Mouse (Mus musculus) midbrain, embryonic 11.5 days (tissue): ENCODE results near the gene Kif5a. TPM values are rescaled to one million over a fixed set of nuclear protein-coding genes. Genes with fewer than 3 reads are reported as not detected.

Experiments used
- ATAC-seq: fragments of 200-750 bp; cut with Nextera tagmentation; 2 replicates; pipeline ENCODE4 v1.8.0; 2017; ENCODE audit warnings: moderate TSS enrichment, moderate library complexity; ENCODE audit not compliant: low FRiP score
- DNase-seq: peaks from one replicate; pipeline ENCODE4 v3.0.0; 2015; ENCODE audit warnings: low spot score; ENCODE audit errors: missing footprints
- H3K27ac ChIP-seq: fragments of 300-500 bp; sonication (generic); 2 replicates; pipeline ENCODE4 v1.5.1; 2014; ENCODE audit warnings: low read depth, low read length
- H3K27me3 ChIP-seq: fragments of 300-500 bp; sonication (generic); 2 replicates; pipeline ENCODE4 v1.6.1; 2014; ENCODE audit warnings: mild to moderate bottlenecking, low read length, moderate library complexity, mixed read lengths; ENCODE audit not compliant: control insufficient read depth, insufficient read depth
- H3K36me3 ChIP-seq: fragments of 300-500 bp; sonication (generic); 2 replicates; pipeline ENCODE4 v1.6.1; 2014; ENCODE audit warnings: mild to moderate bottlenecking, low read length, moderate library complexity, mixed read lengths; ENCODE audit not compliant: control insufficient read depth, insufficient read depth
- H3K4me1 ChIP-seq: fragments of 300-500 bp; sonication (generic); 2 replicates; pipeline ENCODE4 v1.6.1; 2014; ENCODE audit warnings: low read length; ENCODE audit not compliant: control insufficient read depth, insufficient read depth
- H3K4me2 ChIP-seq: fragments of 300-500 bp; sonication (generic); 2 replicates; pipeline ENCODE4 v1.6.1; 2014; ENCODE audit warnings: mild to moderate bottlenecking, moderate library complexity
- H3K4me3 ChIP-seq: fragments of 300-500 bp; sonication (generic); 2 replicates; pipeline ENCODE4 v1.5.1; 2014; ENCODE audit warnings: low read depth, low read length
- H3K9ac ChIP-seq: fragments of 300-500 bp; sonication (generic); 2 replicates; pipeline ENCODE4 v1.6.1; 2014; ENCODE audit warnings: low read length
- H3K9me3 ChIP-seq: fragments of 300-500 bp; sonication (generic); 2 replicates; pipeline ENCODE4 v1.6.1; 2016; ENCODE audit warnings: low read length; ENCODE audit not compliant: control insufficient read depth
- WGBS: fragments of 180-500 bp; shearing (Covaris S2); extraction: QIAGEN DNeasy Blood & Tissue Kit; methylation state at CpG from one replicate; pipeline ENCODE4 v1.1.7; 2014; 5-methylcytosine and 5-hydroxymethylcytosine counted together
- polyA plus RNA-seq: library from polyadenylated mRNA; unstranded; fragments of >200 nt; fragmentation: Nextera tagmentation; extraction: Ambion mirVana; gene quantifications from 2 replicates; pipeline ENCODE4 v1.2.1, GENCODE M21; 2014

Gene Kif5a
- polyA plus RNA-seq, 1 experiment from 2014 or later, result 26.3 TPM

GRCm38 (mm10) chr10:127203106-127203505, 60.0 kb downstream of the Kif5a start:
- Histone ChIP-seq H3K36me3 (peaks cover 9% of the 10 kb centered on the region), H3K4me1 (no peaks in the 10 kb centered on the region)
- no peak for ATAC-seq

DNA sequence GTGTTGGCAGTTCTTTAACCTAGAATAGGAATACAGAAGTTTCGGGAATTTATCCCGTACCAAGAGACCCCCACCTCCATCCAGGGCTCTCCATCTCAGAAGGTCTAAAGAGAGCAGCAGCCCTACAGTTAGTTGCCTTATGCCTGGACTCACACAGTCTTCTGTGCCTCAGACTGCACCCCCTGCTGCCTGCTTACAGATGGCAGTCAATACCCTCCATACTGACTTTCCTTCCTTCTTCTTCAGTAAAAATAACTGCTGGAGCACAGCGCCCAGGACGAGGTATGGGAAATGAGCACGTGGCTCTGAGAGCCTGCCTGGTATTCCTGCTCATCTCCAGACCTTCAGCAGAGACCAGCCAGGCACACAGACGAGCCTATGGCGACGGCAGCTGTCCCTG, 62.9 kb downstream of the Kif5a start:
- peaks cover 9% of the 10 kb centered on the region for H3K36me3 ChIP-seq
- no peak overlapping the region for H3K4me2 ChIP-seq
- no peaks in the 10 kb centered on the region for H3K9me3 ChIP-seq
- H3K27me3 ChIP-seq, result no peaks in the 10 kb centered on the region
- no peak overlapping the region for H3K9ac ChIP-seq
- DNase-seq (no peak), ATAC-seq (no peak)
- H3K27ac ChIP-seq, result no peak overlapping the region
- 87% methylated on average over 8 of the region's 8 CpGs for WGBS
- peaks cover 8% of the 10 kb centered on the region for H3K4me1 ChIP-seq
- no peak overlapping the region for H3K4me3 ChIP-seq

More at GRCm38 (mm10) chr10:127203106-127203505, 60.0 kb downstream of the Kif5a start:
- no peak overlapping the region for H3K27ac ChIP-seq
- DNase-seq, result no peak
- no peak overlapping the region for H3K9ac ChIP-seq
- no peaks in the 10 kb centered on the region for H3K27me3 ChIP-seq
- no peaks in the 10 kb centered on the region for H3K9me3 ChIP-seq
- H3K4me2 ChIP-seq, result no peak overlapping the region
- H3K4me3 ChIP-seq, result no peak overlapping the region
- WGBS, result 90% methylated on average over 3 of the region's 3 CpGs

DNA sequence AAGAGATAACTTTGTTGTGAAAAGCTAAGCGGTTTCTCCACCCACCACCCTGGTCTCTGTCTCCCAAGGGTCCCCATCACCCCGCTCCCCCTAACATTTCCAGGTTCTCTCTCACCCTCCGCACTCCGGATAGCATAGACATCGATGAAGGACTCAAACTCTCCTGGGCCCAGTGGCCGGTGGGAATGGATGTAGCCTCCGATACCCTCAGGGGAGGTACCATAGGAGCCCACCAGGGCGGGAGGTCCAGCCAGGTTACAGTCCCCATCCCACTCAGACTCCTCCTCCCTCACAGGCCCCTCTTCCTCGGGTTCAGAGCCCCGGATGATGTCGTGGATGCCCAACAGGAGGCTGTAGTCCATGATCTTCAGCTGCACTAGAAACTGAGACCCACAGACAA, 63.7 kb downstream of the Kif5a start:
- Histone ChIP-seq H3K9ac (no peak overlapping the region), H3K4me3 (no peak overlapping the region), H3K4me1 (peaks cover 14% of the 10 kb centered on the region), H3K36me3 (peaks cover 9% of the 10 kb centered on the region), H3K4me2 (no peak overlapping the region), H3K27me3 (no peaks in the 10 kb centered on the region), H3K27ac (no peak overlapping the region), H3K9me3 (no peaks in the 10 kb centered on the region)
- ATAC-seq, result no peak
- 84% methylated on average over 11 of the region's 11 CpGs for WGBS
- DNase-seq, result no peak

DNA sequence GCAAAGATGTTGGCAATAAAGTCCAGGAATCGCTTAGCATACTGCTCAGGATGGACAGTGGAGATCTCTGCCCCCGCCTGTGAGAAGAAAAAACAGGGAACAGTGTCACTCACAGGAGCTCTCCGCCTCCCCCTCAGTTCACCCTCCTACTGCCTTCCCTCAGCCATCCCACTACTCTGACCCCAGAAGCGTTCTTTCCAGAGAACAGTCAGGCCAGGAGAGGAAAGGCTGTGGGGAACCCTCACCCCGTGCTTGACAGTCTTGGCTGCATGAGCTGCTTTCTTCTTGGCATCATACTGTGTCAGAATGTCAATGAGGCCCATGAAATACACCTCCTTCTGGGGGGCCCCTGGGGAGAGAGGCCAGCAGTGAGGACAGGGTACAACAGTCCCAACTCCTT, 64.1 kb downstream of the Kif5a start:
- Histone ChIP-seq H3K27me3 (no peaks in the 10 kb centered on the region), H3K4me2 (no peak overlapping the region), H3K4me1 (peaks cover 17% of the 10 kb centered on the region), H3K27ac (no peak overlapping the region), H3K4me3 (no peak overlapping the region), H3K9ac (no peak overlapping the region), H3K9me3 (no peaks in the 10 kb centered on the region), H3K36me3 (peaks cover 9% of the 10 kb centered on the region)
- ATAC-seq, result no peak
- no peak for DNase-seq
- WGBS, result 74% methylated on average over 5 of the region's 5 CpGs

DNA sequence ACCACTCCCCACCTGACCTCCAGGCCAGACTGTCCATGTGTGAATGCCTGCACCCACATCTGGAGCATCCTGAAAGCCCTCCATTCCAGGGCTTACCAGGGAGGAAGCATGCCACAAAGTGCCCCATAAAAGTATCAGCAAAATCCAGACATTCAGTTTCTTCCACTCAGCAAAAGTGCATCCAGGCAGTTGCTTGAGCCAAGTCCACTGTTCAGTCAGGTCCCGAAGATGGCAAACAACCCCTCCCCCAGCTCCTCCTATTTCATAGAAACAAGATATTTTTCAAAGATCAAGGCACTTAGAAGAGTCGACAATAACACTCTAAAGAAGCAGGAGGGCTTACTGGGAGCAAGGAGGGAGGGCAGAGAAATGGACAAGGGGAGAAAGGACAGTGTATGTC, 64.7 kb downstream of the Kif5a start:
- H3K9ac ChIP-seq, result no peak overlapping the region
- H3K4me2 ChIP-seq, result no peak overlapping the region
- no peak overlapping the region for H3K27ac ChIP-seq
- H3K4me1 ChIP-seq, result peaks cover 17% of the 10 kb centered on the region
- no peaks in the 10 kb centered on the region for H3K9me3 ChIP-seq
- ATAC-seq, result no peak
- H3K36me3 ChIP-seq, result peaks cover 6% of the 10 kb centered on the region; the same call in 1 of the 2 replicates
- H3K4me3 ChIP-seq, result no peak overlapping the region
- 75% methylated on average over 2 of the region's 2 CpGs for WGBS
- no peak for DNase-seq
- no peaks in the 10 kb centered on the region for H3K27me3 ChIP-seq

- DNase-seq (no peak), ATAC-seq (no peak)
- peaks cover 6% of the 10 kb centered on the region; the same call in 1 of the 2 replicates for H3K36me3 ChIP-seq
- peaks cover 17% of the 10 kb centered on the region for H3K4me1 ChIP-seq
- H3K27ac ChIP-seq, result no peak overlapping the region
- H3K9ac ChIP-seq, result no peak overlapping the region
- no peaks in the 10 kb centered on the region for H3K27me3 ChIP-seq
- no peak overlapping the region for H3K4me2 ChIP-seq
- WGBS, result 88% methylated on average over 11 of the region's 11 CpGs
- H3K9me3 ChIP-seq, result no peaks in the 10 kb centered on the region
- no peak overlapping the region for H3K4me3 ChIP-seq
Observed at GRCm38 (mm10) chr10:127197505-127198110, 65.5 kb downstream of the Kif5a start.

GRCm38 (mm10) chr10:127197104-127197503, 66.0 kb downstream of the Kif5a start:
- Histone ChIP-seq H3K4me3 (no peak overlapping the region), H3K27ac (no peak overlapping the region), H3K36me3 (peaks cover 6% of the 10 kb centered on the region; the same call in 1 of the 2 replicates), H3K9ac (no peak overlapping the region), H3K4me1 (peaks cover 17% of the 10 kb centered on the region), H3K4me2 (no peak overlapping the region), H3K27me3 (no peaks in the 10 kb centered on the region), H3K9me3 (no peaks in the 10 kb centered on the region)
- DNase-seq (no peak), ATAC-seq (no peak)
- WGBS, result 88% methylated on average over 8 of the region's 8 CpGs

GRCm38 (mm10) chr10:127196392-127196791, 66.8 kb downstream of the Kif5a start:
- peak overlapping the region; percentile 96 for H3K4me3 ChIP-seq
- peaks cover 17% of the 10 kb centered on the region for H3K4me1 ChIP-seq
- H3K9me3 ChIP-seq, result no peaks in the 10 kb centered on the region
- no peak for DNase-seq
- H3K4me2 ChIP-seq, result peak overlapping the region; percentile 78
- no peak overlapping the region; the same call in 1 of the 2 replicates for H3K27ac ChIP-seq
- peak overlapping the region; percentile 97; the same call in 1 of the 2 replicates for H3K9ac ChIP-seq
- H3K27me3 ChIP-seq, result no peaks in the 10 kb centered on the region
- WGBS, result 3% methylated on average over 5 of the region's 5 CpGs
- ATAC-seq, result peak; percentile 42
- H3K36me3 ChIP-seq, result peaks cover 6% of the 10 kb centered on the region; the same call in 1 of the 2 replicates

- H3K27ac ChIP-seq, result peak within 1 kb of the TSS; percentile 86
- H3K4me3 ChIP-seq, result peak within 1 kb of the TSS; percentile 96
- no peaks in the 10 kb centered on the region for H3K27me3 ChIP-seq
- peak within 1 kb of the TSS; percentile 97 for H3K9ac ChIP-seq
- peak; percentile 94 for DNase-seq
- under 1% methylated on average over 31 of the region's 47 CpGs for WGBS
- no peaks in the 10 kb centered on the region for H3K9me3 ChIP-seq
- H3K36me3 ChIP-seq, result peaks cover 8% of the 10 kb centered on the region
- peaks cover 20% of the 10 kb centered on the region for H3K4me1 ChIP-seq
- peak within 1 kb of the TSS; percentile 78 for H3K4me2 ChIP-seq
- ATAC-seq, result peak; percentile 78
Observed at GRCm38 (mm10) chr10:127195328-127196129, 67.6 kb downstream of the Kif5a start, which contains the start of gene Dtx3. Gene Dtx3 (minus strand): TSS chr10:127195728.
